Mouse (Mus musculus): ENCODE measurements at regions not wholly inside any gene's neighbourhood (a gene's known extent, or its start where the extent isn't known, plus 50 kb on each side); places are given as distances from the start of the nearest gene placed in this dataset.

DNA sequence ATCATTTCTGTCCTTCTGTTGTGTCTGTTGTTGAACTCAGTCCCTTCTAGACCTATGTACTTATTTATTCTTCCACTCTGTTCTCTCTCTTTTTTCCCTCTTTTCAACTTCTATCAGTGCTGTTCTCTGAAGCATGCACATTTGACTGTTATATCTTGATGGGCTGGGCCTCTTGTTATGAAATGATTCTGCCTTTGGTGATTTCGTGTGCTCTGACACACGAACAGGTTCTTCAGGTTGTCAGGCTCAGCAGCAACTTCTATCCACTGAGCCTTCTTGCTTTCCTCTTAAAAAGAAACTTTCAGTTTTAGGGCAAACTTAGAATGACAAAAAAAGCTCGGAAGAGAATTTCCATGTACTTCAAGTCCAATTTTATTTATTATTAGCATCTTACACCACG, 83.4 kb upstream of the Mef2a start:
- peaks cover 13% of the 10 kb centered on the region; the same call in 1 of the 2 replicates for H3K4me1 ChIP-seq (ENCODE audit: insufficient read depth, low read depth, low read length)
- DNase-seq (ENCODE audit: low spot score) = no peak
- no peak for ATAC-seq
- no peak overlapping the region for H3K9ac ChIP-seq (replicated peaks; ENCODE audit: low read depth)
- no peak overlapping the region for H3K4me2 ChIP-seq (replicated peaks; ENCODE audit: low read depth, low read length)
- TF ChIP-seq EP300 (IDR thresholded peaks at IDR 0.05) (no peak), CTCF (IDR thresholded peaks at IDR 0.05) (no peak)
- no peak overlapping the region for H3K4me3 ChIP-seq (ENCODE audit: low read depth, low read length)
- H3K36me3 ChIP-seq (ENCODE audit: insufficient read depth, low read length) = no peaks in the 10 kb centered on the region
- WGBS = 78% methylated on average over 4 of the region's 4 CpGs
- no peaks in the 10 kb centered on the region for H3K27me3 ChIP-seq (replicated peaks; ENCODE audit: insufficient read depth, low read length)
- no peak overlapping the region for H3K27ac ChIP-seq (ENCODE audit: low read length)
- H3K9me3 ChIP-seq (ENCODE audit: low read length) = no peaks in the 10 kb centered on the region

DNA sequence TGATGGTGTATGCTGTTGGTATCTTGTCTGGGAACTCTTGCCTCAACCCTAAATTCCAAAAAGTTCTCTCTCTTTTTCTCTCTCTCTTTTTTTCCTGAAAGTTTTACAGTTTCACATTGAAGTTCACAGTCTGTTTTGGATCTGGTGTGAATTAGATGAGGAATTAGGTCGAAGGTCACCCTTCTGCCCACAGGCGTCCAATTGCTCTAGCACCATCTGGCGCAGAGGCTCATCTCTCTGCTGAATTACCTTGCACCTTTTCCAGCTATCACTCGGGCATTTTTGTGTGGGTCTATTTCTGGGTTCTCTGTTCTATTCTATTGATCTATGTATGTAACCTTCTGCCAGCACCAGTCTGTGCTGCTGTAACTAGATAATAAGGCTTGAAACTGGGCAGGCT, 81.8 kb upstream of the Mef2a start:
- H3K27me3 ChIP-seq (replicated peaks; ENCODE audit: insufficient read depth, low read length) = no peaks in the 10 kb centered on the region
- WGBS = 79% methylated on average over 4 of the region's 4 CpGs
- TF ChIP-seq EP300 (IDR thresholded peaks at IDR 0.05) = no peak

DNA sequence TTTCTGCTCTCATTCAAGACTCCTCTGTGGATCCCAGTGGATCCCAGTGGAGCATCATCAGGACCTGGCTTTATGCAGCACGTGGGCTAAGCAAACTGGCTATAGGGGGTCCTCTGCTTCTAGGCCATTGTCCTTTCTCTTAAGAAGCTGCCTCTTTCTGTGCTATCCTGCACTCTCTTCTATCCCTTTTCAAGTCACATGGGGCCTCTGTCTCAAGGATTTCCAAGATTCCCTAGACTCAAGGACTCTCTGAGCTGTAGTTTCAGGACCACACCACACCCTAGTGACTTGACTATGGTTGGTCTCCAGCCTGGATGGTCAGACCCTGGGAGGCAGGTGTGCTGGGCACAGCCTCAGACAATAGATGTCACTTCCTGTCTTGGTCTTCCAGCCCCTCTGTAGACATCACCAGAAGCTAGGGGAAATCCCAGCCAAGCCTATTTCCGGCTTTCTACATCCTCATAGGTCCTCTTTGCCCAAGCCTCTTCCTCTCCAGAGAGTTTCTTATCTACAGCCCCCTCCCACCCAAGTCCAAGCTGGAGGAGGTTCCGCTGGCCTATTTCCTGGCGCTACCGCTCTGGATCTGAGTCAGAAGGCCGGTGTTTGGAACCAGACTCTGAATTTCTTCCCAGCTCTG, 78.6 kb upstream of the Mef2a start:
- no peaks in the 10 kb centered on the region for H3K36me3 ChIP-seq (ENCODE audit: insufficient read depth, low read length)
- ATAC-seq (peak; percentile 95), DNase-seq (ENCODE audit: low spot score) (peak; percentile 78)
- H3K4me2 ChIP-seq (replicated peaks; ENCODE audit: low read depth, low read length) = no peak overlapping the region
- no peak overlapping the region for H3K9ac ChIP-seq (replicated peaks; ENCODE audit: low read depth)
- peak overlapping the region; percentile 68 for H3K27ac ChIP-seq (ENCODE audit: low read length)
- WGBS = 58% methylated on average over 6 of the region's 6 CpGs
- no peaks in the 10 kb centered on the region for H3K9me3 ChIP-seq (ENCODE audit: low read length)
- H3K4me1 ChIP-seq (ENCODE audit: insufficient read depth, low read depth, low read length) = peaks cover 4% of the 10 kb centered on the region; the same call in 1 of the 2 replicates
- H3K27me3 ChIP-seq (replicated peaks; ENCODE audit: insufficient read depth, low read length) = no peaks in the 10 kb centered on the region
- TF ChIP-seq CTCF (IDR thresholded peaks at IDR 0.05) (no peak), EP300 (IDR thresholded peaks at IDR 0.05) (peak; percentile 87)
- H3K4me3 ChIP-seq (ENCODE audit: low read depth, low read length) = no peak overlapping the region

More for the DNA sequence above, 81.8 kb upstream of the Mef2a start:
- ATAC-seq = no peak
- no peak for DNase-seq (ENCODE audit: low spot score)
- H3K9ac ChIP-seq (replicated peaks; ENCODE audit: low read depth) = no peak overlapping the region
- H3K27ac ChIP-seq (ENCODE audit: low read length) = no peak overlapping the region
- peaks cover 4% of the 10 kb centered on the region; the same call in 1 of the 2 replicates for H3K4me1 ChIP-seq (ENCODE audit: insufficient read depth, low read depth, low read length)
- H3K9me3 ChIP-seq (ENCODE audit: low read length) = no peaks in the 10 kb centered on the region
- H3K36me3 ChIP-seq (ENCODE audit: insufficient read depth, low read length) = no peaks in the 10 kb centered on the region
- H3K4me3 ChIP-seq (ENCODE audit: low read depth, low read length) = no peak overlapping the region
- no peak overlapping the region for H3K4me2 ChIP-seq (replicated peaks; ENCODE audit: low read depth, low read length)

DNA sequence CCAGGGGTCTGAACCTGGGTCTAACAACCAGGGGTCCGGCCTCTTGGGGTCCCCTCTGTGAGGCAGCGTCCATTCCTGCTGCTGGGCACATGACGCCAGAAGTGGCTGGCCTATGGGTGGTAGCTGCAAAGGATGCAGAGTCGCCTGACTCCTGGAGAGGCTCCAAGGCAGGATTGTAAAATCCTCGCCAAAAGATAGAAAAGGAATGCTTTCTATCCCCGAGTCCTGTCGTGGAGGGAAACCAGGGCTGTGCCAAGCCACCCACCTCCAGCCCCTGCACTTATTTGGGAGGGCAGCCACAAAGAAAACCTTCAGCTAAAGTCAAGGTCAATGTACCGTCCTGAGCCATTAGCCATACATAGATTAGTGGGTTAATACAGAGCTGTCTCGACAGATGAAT, 73.9 kb upstream of the Mef2a start:
- Histone ChIP-seq H3K27me3 (replicated peaks; ENCODE audit: insufficient read depth, low read length) (no peaks in the 10 kb centered on the region), H3K9me3 (ENCODE audit: low read length) (no peaks in the 10 kb centered on the region), H3K4me1 (ENCODE audit: insufficient read depth, low read depth, low read length) (peaks cover 16% of the 10 kb centered on the region; the same call in 1 of the 2 replicates), H3K9ac (replicated peaks; ENCODE audit: low read depth) (no peak overlapping the region), H3K36me3 (ENCODE audit: insufficient read depth, low read length) (no peaks in the 10 kb centered on the region), H3K4me3 (ENCODE audit: low read depth, low read length) (no peak overlapping the region), H3K4me2 (replicated peaks; ENCODE audit: low read depth, low read length) (no peak overlapping the region), H3K27ac (ENCODE audit: low read length) (no peak overlapping the region)
- 51% methylated on average over 9 of the region's 9 CpGs for WGBS
- ATAC-seq (no peak), DNase-seq (ENCODE audit: low spot score) (no peak)
- TF ChIP-seq CTCF (IDR thresholded peaks at IDR 0.05) (no peak), EP300 (IDR thresholded peaks at IDR 0.05) (no peak)

DNA sequence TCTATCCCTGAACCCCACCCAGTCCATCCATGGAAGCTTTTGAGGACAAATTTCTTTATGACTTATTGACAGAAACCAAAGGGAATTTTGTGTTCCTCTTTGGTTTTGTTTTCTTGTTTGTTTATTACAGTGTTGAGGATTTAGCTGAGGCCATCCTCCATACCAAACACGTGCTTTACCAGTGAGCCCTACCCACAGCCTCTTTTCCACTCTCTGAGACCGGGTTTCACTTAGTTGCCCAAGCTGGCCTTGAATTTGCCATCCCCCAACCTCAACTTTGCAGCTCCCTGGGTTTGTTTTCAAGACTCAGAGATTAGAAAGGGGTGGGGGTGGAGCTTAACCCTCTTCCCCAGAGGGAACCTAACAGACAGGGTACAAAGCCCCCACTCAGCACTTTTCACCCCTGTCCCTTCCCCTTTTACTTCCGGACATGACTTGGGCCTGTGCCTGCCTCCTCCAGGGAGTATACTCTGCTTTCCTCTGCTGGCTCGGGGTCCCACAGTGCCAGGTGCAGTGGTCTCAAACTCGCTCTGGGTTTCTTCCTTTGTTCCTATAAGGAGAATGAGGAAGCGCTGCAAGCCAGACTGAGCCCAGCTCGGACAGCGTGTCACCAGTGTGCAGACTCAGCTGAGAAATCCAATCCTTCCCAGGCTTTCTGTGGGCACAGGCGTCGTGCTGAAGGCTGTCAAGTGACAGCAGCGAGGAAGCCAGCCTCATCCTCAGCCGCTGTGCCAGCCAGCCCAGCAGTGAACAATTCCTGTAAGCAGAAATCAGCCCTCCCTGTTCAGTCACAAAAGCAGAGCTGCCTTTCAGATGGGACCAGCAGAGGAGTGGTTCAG, 72.8 kb upstream of the Mef2a start:
- Histone ChIP-seq H3K4me3 (ENCODE audit: low read depth, low read length) (no peak overlapping the region), H3K27me3 (replicated peaks; ENCODE audit: insufficient read depth, low read length) (no peaks in the 10 kb centered on the region), H3K4me1 (ENCODE audit: insufficient read depth, low read depth, low read length) (peaks cover 16% of the 10 kb centered on the region; the same call in 1 of the 2 replicates), H3K9ac (replicated peaks; ENCODE audit: low read depth) (no peak overlapping the region), H3K36me3 (ENCODE audit: insufficient read depth, low read length) (no peaks in the 10 kb centered on the region), H3K9me3 (ENCODE audit: low read length) (no peaks in the 10 kb centered on the region), H3K4me2 (replicated peaks; ENCODE audit: low read depth, low read length) (no peak overlapping the region), H3K27ac (ENCODE audit: low read length) (peak overlapping the region; percentile 20; the same call in 1 of the 2 replicates)
- DNase-seq (ENCODE audit: low spot score) = peak; percentile 18
- TF ChIP-seq CTCF (IDR thresholded peaks at IDR 0.05) (no peak), EP300 (IDR thresholded peaks at IDR 0.05) (no peak)
- WGBS = 35% methylated on average over 12 of the region's 12 CpGs
- ATAC-seq = 0 out of 2 replicates have a peak, but pooled peaks have one; percentile 23

DNA sequence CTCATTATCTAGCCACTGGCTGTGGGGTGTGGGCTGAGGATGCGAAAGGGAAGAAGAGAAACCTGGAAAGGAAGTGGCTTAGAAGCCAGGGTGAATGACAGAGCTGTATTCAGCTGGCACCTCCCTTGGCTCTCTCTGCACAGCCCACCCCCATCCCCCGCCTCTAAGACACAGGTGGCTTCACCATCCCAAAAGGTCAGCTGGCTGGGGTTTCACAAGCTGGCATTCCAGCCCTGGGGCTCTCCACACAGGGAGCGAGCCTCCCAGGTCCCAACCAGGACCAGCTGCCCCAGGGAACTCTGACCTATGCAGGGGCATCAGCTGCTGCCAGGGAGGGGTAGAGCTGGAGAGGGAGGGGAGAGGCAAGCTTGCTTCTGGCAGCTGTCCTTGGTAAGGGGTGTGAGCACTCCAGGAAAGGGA, 71.9 kb upstream of the Mef2a start:
- 61% methylated on average over 3 of the region's 3 CpGs for WGBS
- H3K9ac ChIP-seq (replicated peaks; ENCODE audit: low read depth) = no peak overlapping the region
- no peaks in the 10 kb centered on the region for H3K27me3 ChIP-seq (replicated peaks; ENCODE audit: insufficient read depth, low read length)
- TF ChIP-seq EP300 (IDR thresholded peaks at IDR 0.05) (no peak), CTCF (IDR thresholded peaks at IDR 0.05) (no peak)
- no peaks in the 10 kb centered on the region for H3K36me3 ChIP-seq (ENCODE audit: insufficient read depth, low read length)
- H3K27ac ChIP-seq (ENCODE audit: low read length) = peak overlapping the region; percentile 54
- no peak overlapping the region for H3K4me3 ChIP-seq (ENCODE audit: low read depth, low read length)
- ATAC-seq (peak; percentile 48), DNase-seq (ENCODE audit: low spot score) (peak; percentile 45)
- no peaks in the 10 kb centered on the region for H3K9me3 ChIP-seq (ENCODE audit: low read length)
- peaks cover 16% of the 10 kb centered on the region; the same call in 1 of the 2 replicates for H3K4me1 ChIP-seq (ENCODE audit: insufficient read depth, low read depth, low read length)
- no peak overlapping the region for H3K4me2 ChIP-seq (replicated peaks; ENCODE audit: low read depth, low read length)
